Mouse (Mus musculus): Measurements from ENCODE around the gene Vamp2. TPM values are rescaled to one million over a fixed set of nuclear protein-coding genes. Genes with fewer than 3 reads are reported as not detected.
A peak's percentile ranks its signal among the peaks of the same experiment; 100 is the strongest.

The Vamp2 gene
- polyA plus RNA-seq, 1 experiment from 2014 or later, result 259 TPM

GRCm38 (mm10) chr11:69128426-69129122 lies 40.3 kb downstream of the Vamp2 start:
- WGBS, result 75% methylated on average over 8 of the region's 8 CpGs
- no peaks in the 10 kb centered on the region for H3K36me3 ChIP-seq (ENCODE audit: control insufficient read depth, insufficient read depth)
- no peak overlapping the region for H3K9ac ChIP-seq (replicated peaks; ENCODE audit: low read depth, low read length)
- H3K4me1 ChIP-seq (replicated peaks; ENCODE audit: control insufficient read depth, insufficient read depth, low read length), result peaks cover 12% of the 10 kb centered on the region
- H3K27ac ChIP-seq (ENCODE audit: low read length), result no peak overlapping the region
- no peak overlapping the region for H3K4me2 ChIP-seq (ENCODE audit: low read length)
- H3K9me3 ChIP-seq (ENCODE audit: control insufficient read depth, low read length), result no peaks in the 10 kb centered on the region
- no peak for ATAC-seq
- peaks cover 3% of the 10 kb centered on the region; the same call in 1 of the 2 replicates for H3K27me3 ChIP-seq (replicated peaks; ENCODE audit: control insufficient read depth, insufficient read depth, low read length)
- no peak overlapping the region for H3K4me3 ChIP-seq (replicated peaks; ENCODE audit: low read length)

- Histone ChIP-seq H3K4me2 (ENCODE audit: low read length) (peak overlapping the region; percentile 77), H3K9ac (replicated peaks; ENCODE audit: low read depth, low read length) (peak overlapping the region; percentile 60; the same call in 1 of the 2 replicates), H3K4me3 (replicated peaks; ENCODE audit: low read length) (peak overlapping the region; percentile 54), H3K27ac (ENCODE audit: low read length) (no peak overlapping the region), H3K9me3 (ENCODE audit: control insufficient read depth, low read length) (no peaks in the 10 kb centered on the region), H3K27me3 (replicated peaks; ENCODE audit: control insufficient read depth, insufficient read depth, low read length) (no peaks in the 10 kb centered on the region; the same call in 1 of the 2 replicates), H3K36me3 (ENCODE audit: control insufficient read depth, insufficient read depth) (no peaks in the 10 kb centered on the region), H3K4me1 (replicated peaks; ENCODE audit: control insufficient read depth, insufficient read depth, low read length) (peaks cover 11% of the 10 kb centered on the region)
- no peak for ATAC-seq
- 11% methylated on average over 5 of the region's 5 CpGs for WGBS
Observed at GRCm38 (mm10) chr11:69133566-69133922, 45.3 kb downstream of the Vamp2 start.

GRCm38 (mm10) chr11:69133923-69134621 lies 45.8 kb downstream of the Vamp2 start:
- WGBS, result under 1% methylated on average over 34 of the region's 34 CpGs
- 0 out of 2 replicates have a peak overlapping the region, but pooled peaks have one; percentile 14 for H3K27ac ChIP-seq (ENCODE audit: low read length)
- ATAC-seq, result peak; percentile 82
- peak overlapping the region; percentile 54 for H3K4me3 ChIP-seq (replicated peaks; ENCODE audit: low read length)
- H3K4me1 ChIP-seq (replicated peaks; ENCODE audit: control insufficient read depth, insufficient read depth, low read length), result peaks cover 11% of the 10 kb centered on the region
- no peaks in the 10 kb centered on the region; the same call in 1 of the 2 replicates for H3K27me3 ChIP-seq (replicated peaks; ENCODE audit: control insufficient read depth, insufficient read depth, low read length)
- H3K36me3 ChIP-seq (ENCODE audit: control insufficient read depth, insufficient read depth), result no peaks in the 10 kb centered on the region
- H3K9ac ChIP-seq (replicated peaks; ENCODE audit: low read depth, low read length), result peak overlapping the region; percentile 60
- peak overlapping the region; percentile 77 for H3K4me2 ChIP-seq (ENCODE audit: low read length)
- H3K9me3 ChIP-seq (ENCODE audit: control insufficient read depth, low read length), result no peaks in the 10 kb centered on the region

- Histone ChIP-seq H3K4me3 (replicated peaks; ENCODE audit: low read length) (peak overlapping the region; percentile 54), H3K27ac (ENCODE audit: low read length) (no peak overlapping the region), H3K9ac (replicated peaks; ENCODE audit: low read depth, low read length) (peak overlapping the region; percentile 60), H3K36me3 (ENCODE audit: control insufficient read depth, insufficient read depth) (no peaks in the 10 kb centered on the region), H3K9me3 (ENCODE audit: control insufficient read depth, low read length) (no peaks in the 10 kb centered on the region), H3K27me3 (replicated peaks; ENCODE audit: control insufficient read depth, insufficient read depth, low read length) (no peaks in the 10 kb centered on the region; the same call in 1 of the 2 replicates), H3K4me2 (ENCODE audit: low read length) (peak overlapping the region; percentile 77), H3K4me1 (replicated peaks; ENCODE audit: control insufficient read depth, insufficient read depth, low read length) (peaks cover 11% of the 10 kb centered on the region)
- 30% methylated on average over 8 of the region's 8 CpGs for WGBS
- peak; percentile 19; the same call in 1 of the 2 replicates for ATAC-seq
Observed at GRCm38 (mm10) chr11:69134622-69134968, 46.3 kb downstream of the Vamp2 start.

GRCm38 (mm10) chr11:69135361-69135760 lies 47.1 kb downstream of the Vamp2 start:
- ATAC-seq, result no peak
- no peak overlapping the region for H3K27ac ChIP-seq (ENCODE audit: low read length)
- H3K9ac ChIP-seq (replicated peaks; ENCODE audit: low read depth, low read length), result no peak overlapping the region
- peaks cover 11% of the 10 kb centered on the region for H3K4me1 ChIP-seq (replicated peaks; ENCODE audit: control insufficient read depth, insufficient read depth, low read length)
- no peak overlapping the region for H3K4me2 ChIP-seq (ENCODE audit: low read length)
- no peak overlapping the region for H3K4me3 ChIP-seq (replicated peaks; ENCODE audit: low read length)
- WGBS, result 92% methylated on average over 6 of the region's 6 CpGs
- no peaks in the 10 kb centered on the region for H3K36me3 ChIP-seq (ENCODE audit: control insufficient read depth, insufficient read depth)
- H3K9me3 ChIP-seq (ENCODE audit: control insufficient read depth, low read length), result no peaks in the 10 kb centered on the region
- H3K27me3 ChIP-seq (replicated peaks; ENCODE audit: control insufficient read depth, insufficient read depth, low read length), result no peaks in the 10 kb centered on the region; the same call in 1 of the 2 replicates

Other genes with a start within 250 kb of the Vamp2 start
- 96.8 and 100 TPM in 2 replicates for gene Ndel1, start 216.6 kb upstream of the Vamp2 start, polyA plus RNA-seq (2015; fragmentation: Nextera tagmentation; extraction: Ambion mirVana)
- gene Rnf222, start 199.9 kb upstream of the Vamp2 start, polyA plus RNA-seq (2015; fragmentation: Nextera tagmentation; extraction: Ambion mirVana), result not detected in 2 replicates
- 554 and 607 TPM in 2 replicates for gene Rpl26, start 186.9 kb upstream of the Vamp2 start, polyA plus RNA-seq (2015; fragmentation: Nextera tagmentation; extraction: Ambion mirVana)
- gene Odf4, start 161.4 kb upstream of the Vamp2 start, polyA plus RNA-seq (2015; fragmentation: Nextera tagmentation; extraction: Ambion mirVana), result 0.35 TPM in 1 of 2 replicates, not detected in the other
- 8.2 and 12.8 TPM in 2 replicates for gene Arhgef15, start 131.0 kb upstream of the Vamp2 start, polyA plus RNA-seq (2015; fragmentation: Nextera tagmentation; extraction: Ambion mirVana)
- 0.86 and 1.0 TPM in 2 replicates for gene Slc25a35, start 120.4 kb upstream of the Vamp2 start, polyA plus RNA-seq (2015; fragmentation: Nextera tagmentation; extraction: Ambion mirVana)
- gene Rangrf, start 113.3 kb upstream of the Vamp2 start, polyA plus RNA-seq (2015; fragmentation: Nextera tagmentation; extraction: Ambion mirVana), result 28.9 and 34.5 TPM in 2 replicates
- 21.7 and 24.7 TPM in 2 replicates for gene Pfas, start 80.0 kb upstream of the Vamp2 start, polyA plus RNA-seq (2015; fragmentation: Nextera tagmentation; extraction: Ambion mirVana)
- gene Ctc1, start 72.6 kb upstream of the Vamp2 start, polyA plus RNA-seq (2015; fragmentation: Nextera tagmentation; extraction: Ambion mirVana), result 70.1 and 79.1 TPM in 2 replicates
- 56.7 and 68.2 TPM in 2 replicates for gene Aurkb, start 42.8 kb upstream of the Vamp2 start, polyA plus RNA-seq (2015; fragmentation: Nextera tagmentation; extraction: Ambion mirVana)
- 11.4 and 12.3 TPM in 2 replicates for gene Borcs6, start 28.8 kb upstream of the Vamp2 start, polyA plus RNA-seq (2015; fragmentation: Nextera tagmentation; extraction: Ambion mirVana)
- 43.7 and 48.4 TPM in 2 replicates for gene Tmem107, start 17.7 kb upstream of the Vamp2 start, polyA plus RNA-seq (2015; fragmentation: Nextera tagmentation; extraction: Ambion mirVana)
- 11.8 and 12.1 TPM in 2 replicates for gene Per1, start 6.7 kb downstream of the Vamp2 start, polyA plus RNA-seq (2015; fragmentation: Nextera tagmentation; extraction: Ambion mirVana)
- 0.26 and 0.67 TPM in 2 replicates for gene Hes7, start 31.9 kb downstream of the Vamp2 start, polyA plus RNA-seq (2015; fragmentation: Nextera tagmentation; extraction: Ambion mirVana)
- 0.39 and 0.71 TPM in 2 replicates for gene 9130213A22Rik, start 34.1 kb downstream of the Vamp2 start, polyA plus RNA-seq (2015; fragmentation: Nextera tagmentation; extraction: Ambion mirVana)
- gene Aloxe3, start 37.4 kb downstream of the Vamp2 start, polyA plus RNA-seq (2015; fragmentation: Nextera tagmentation; extraction: Ambion mirVana), result 2.8 and 3.5 TPM in 2 replicates
- 0.12 TPM in 1 of 2 replicates, not detected in the other for gene Alox12b, start 68.5 kb downstream of the Vamp2 start, polyA plus RNA-seq (2015; fragmentation: Nextera tagmentation; extraction: Ambion mirVana)
- gene Alox8, start 109.4 kb downstream of the Vamp2 start, polyA plus RNA-seq (2015; fragmentation: Nextera tagmentation; extraction: Ambion mirVana), result 0.29 TPM in 1 of 2 replicates, not detected in the other
- 0.56 and 0.68 TPM in 2 replicates for gene Gucy2e, start 148.5 kb downstream of the Vamp2 start, polyA plus RNA-seq (2015; fragmentation: Nextera tagmentation; extraction: Ambion mirVana)
- 31.0 and 32.5 TPM in 2 replicates for gene Cntrob, start 235.3 kb downstream of the Vamp2 start, polyA plus RNA-seq (2015; fragmentation: Nextera tagmentation; extraction: Ambion mirVana)
- gene Trappc1, start 235.5 kb downstream of the Vamp2 start, polyA plus RNA-seq (2015; fragmentation: Nextera tagmentation; extraction: Ambion mirVana), result 162 and 166 TPM in 2 replicates
- gene Kcnab3, start 237.8 kb downstream of the Vamp2 start, polyA plus RNA-seq (2015; fragmentation: Nextera tagmentation; extraction: Ambion mirVana), result 5.7 and 6.0 TPM in 2 replicates